Mouse (Mus musculus) heart, embryonic 16.5 days (tissue): ENCODE measurements around the gene Sh3pxd2a. TPM values are rescaled to one million over a fixed set of nuclear protein-coding genes. Genes with fewer than 3 reads are reported as not detected.

Experiments
- ATAC-seq: fragments of 200-750 bp; cut with Nextera tagmentation; replicated peaks from 2 replicates; pipeline ENCODE4 v1.8.0; 2017; ENCODE audit warnings: moderate number of reproducible peaks; ENCODE audit not compliant: insufficient read depth, low FRiP score; ENCODE audit errors: extremely low read depth
- H3K27ac ChIP-seq: fragments of 300-500 bp; sonication (generic); 2 replicates; pipeline ENCODE4 v1.5.1; 2014; ENCODE audit warnings: mild to moderate bottlenecking, low read length, control low read depth, moderate library complexity
- H3K27me3 ChIP-seq: fragments of 300-500 bp; sonication (generic); 2 replicates; pipeline ENCODE4 v1.6.1; 2014; ENCODE audit warnings: low read length, mixed read lengths; ENCODE audit not compliant: control insufficient read depth, insufficient read depth
- H3K36me3 ChIP-seq: fragments of 300-500 bp; sonication (generic); 2 replicates; pipeline ENCODE4 v1.6.1; 2014; ENCODE audit not compliant: control insufficient read depth, insufficient read depth
- H3K4me1 ChIP-seq: fragments of 300-500 bp; sonication (generic); 2 replicates; pipeline ENCODE4 v1.6.1; 2014; ENCODE audit warnings: low read length, mixed read lengths; ENCODE audit not compliant: control insufficient read depth, insufficient read depth
- H3K4me2 ChIP-seq: fragments of 300-500 bp; sonication (generic); 2 replicates; pipeline ENCODE4 v1.6.1; 2014; ENCODE audit warnings: low read depth, mild to moderate bottlenecking, control low read depth, low read length
- H3K4me3 ChIP-seq: fragments of 300-500 bp; sonication (generic); 2 replicates; pipeline ENCODE4 v1.5.1; 2014; ENCODE audit warnings: mild to moderate bottlenecking, control low read depth, low read length
- H3K9ac ChIP-seq: fragments of 300-500 bp; sonication (generic); 2 replicates; pipeline ENCODE4 v1.6.1; 2014; ENCODE audit warnings: low read length, control low read depth
- H3K9me3 ChIP-seq: fragments of 300-500 bp; sonication (generic); replicated peaks from 2 replicates; pipeline ENCODE4 v1.6.1; 2016; ENCODE audit warnings: low read length; ENCODE audit not compliant: control insufficient read depth
- WGBS: fragments of 180-500 bp; shearing (Covaris S2); extraction: QIAGEN DNeasy Blood & Tissue Kit; methylation state at CpG from one replicate; pipeline ENCODE4 v1.1.7; 2014; 5-methylcytosine and 5-hydroxymethylcytosine counted together
- polyA plus RNA-seq: library from polyadenylated mRNA; unstranded; fragments of >200 nt; fragmentation: Nextera tagmentation; extraction: Ambion mirVana; gene quantifications from 2 replicates; pipeline ENCODE4 v1.2.1, GENCODE M21; 2015

Sh3pxd2a gene
- polyA plus RNA-seq, 1 experiment from 2014 or later: 4.5 TPM

DNA sequence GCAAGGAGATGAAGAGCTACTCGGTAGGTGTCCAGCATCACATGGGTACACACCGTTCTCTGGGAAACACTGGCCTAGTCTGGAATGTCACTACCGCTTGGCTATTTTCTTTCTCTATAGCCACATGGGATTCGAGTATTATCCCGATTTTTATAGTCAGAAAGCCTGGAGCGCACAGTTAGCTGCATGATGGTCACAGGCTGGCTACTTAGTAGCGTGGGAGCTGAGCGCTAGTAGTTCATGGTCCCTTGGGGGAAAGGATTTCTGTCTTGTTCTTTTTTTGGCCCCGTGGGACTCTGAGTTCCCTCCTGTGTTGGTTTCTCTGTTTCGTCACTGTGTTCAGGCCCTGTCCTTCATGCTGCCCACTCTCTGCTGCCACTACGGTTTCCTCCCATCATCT lies 166.1 kb downstream of the Sh3pxd2a start:
- peaks cover 47% of the 10 kb centered on the region for H3K4me1 ChIP-seq

DNA sequence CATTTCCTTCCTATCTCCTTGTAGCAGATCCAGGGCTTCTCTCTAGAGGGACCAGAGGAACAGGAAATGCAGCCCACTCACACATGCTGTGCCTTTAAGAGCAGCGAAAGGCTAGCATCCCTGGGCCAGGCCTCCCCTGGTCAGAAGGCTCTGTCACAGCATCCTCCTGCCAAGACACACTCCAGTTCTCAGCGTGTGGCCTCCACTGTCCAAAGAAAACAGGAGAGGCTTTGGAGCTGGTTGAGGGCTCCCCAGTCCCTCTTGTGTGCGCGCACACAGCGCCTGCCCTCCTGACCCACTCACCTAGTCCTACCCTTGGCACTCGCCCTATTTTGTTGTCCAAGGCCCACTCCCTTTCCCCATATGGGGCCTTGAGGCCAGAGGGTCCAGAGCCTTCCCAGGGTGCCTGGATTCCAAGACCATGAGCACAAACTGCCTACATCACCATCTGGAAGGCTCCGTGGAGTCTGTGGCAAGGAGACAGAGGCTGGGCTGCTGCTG lies 171.7 kb downstream of the Sh3pxd2a start:
- WGBS: 53% methylated on average over 7 of the region's 7 CpGs
- peaks cover 39% of the 10 kb centered on the region for H3K4me1 ChIP-seq
- H3K9me3 ChIP-seq: no peaks in the 10 kb centered on the region
- H3K4me2 ChIP-seq: no peak overlapping the region
- no peaks in the 10 kb centered on the region for H3K36me3 ChIP-seq
- ATAC-seq: peak; percentile 46
- H3K4me3 ChIP-seq: no peak overlapping the region
- H3K9ac ChIP-seq: 0 out of 2 replicates have a peak overlapping the region, but pooled peaks have one; percentile 17
- H3K27me3 ChIP-seq: no peaks in the 10 kb centered on the region
- peak overlapping the region; percentile 80 for H3K27ac ChIP-seq

More for the DNA sequence above, 166.1 kb downstream of the Sh3pxd2a start:
- Histone ChIP-seq H3K9me3 (no peaks in the 10 kb centered on the region), H3K27ac (no peak overlapping the region), H3K4me2 (no peak overlapping the region), H3K36me3 (0 out of 2 replicates have a peak, but pooled peaks cover 3% of the 10 kb centered on the region), H3K4me3 (no peak overlapping the region), H3K9ac (no peak overlapping the region), H3K27me3 (no peaks in the 10 kb centered on the region)
- ATAC-seq: no peak
- WGBS: 77% methylated on average over 11 of the region's 11 CpGs

DNA sequence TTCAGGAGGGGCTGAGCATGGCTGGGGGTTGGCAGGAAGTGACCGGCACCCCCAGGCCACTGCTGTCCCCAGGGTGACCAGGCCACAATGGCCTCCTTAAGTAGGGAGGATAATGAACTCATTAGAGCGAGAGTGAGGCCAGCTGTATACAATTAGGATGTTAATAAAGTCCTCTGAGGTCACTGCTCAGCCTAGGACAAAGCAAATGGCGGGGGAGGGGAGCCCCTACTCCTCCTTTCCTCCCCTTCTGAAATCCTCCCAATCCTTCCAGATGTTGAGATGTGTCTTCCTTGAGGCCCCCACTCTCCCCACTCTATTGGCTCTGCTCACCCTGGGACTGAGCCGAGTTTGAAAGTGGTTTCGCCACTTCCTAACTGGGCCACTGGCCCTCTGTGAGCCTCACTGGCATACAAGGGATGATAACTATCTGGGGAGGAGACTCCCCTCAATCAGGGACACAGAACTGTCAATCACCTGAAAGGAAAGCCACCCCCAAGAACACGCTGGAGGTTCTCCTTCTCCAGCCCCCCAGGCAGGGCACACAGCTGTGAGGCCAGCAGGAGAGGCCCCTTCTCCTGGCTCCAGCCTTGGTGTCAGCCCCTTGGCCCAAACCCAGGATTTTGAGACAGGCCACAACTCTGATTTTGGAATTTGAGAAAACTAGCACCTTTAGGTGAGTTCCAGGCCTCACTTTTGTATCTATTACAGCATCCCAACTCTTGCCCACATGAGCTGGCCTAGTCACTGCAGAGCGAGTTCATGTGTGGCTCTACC lies 172.7 kb downstream of the Sh3pxd2a start:
- peak overlapping the region; percentile 80 for H3K27ac ChIP-seq
- H3K4me2 ChIP-seq: no peak overlapping the region
- no peaks in the 10 kb centered on the region for H3K9me3 ChIP-seq
- peak overlapping the region; percentile 23; the same call in 1 of the 2 replicates for H3K9ac ChIP-seq
- WGBS: 63% methylated on average over 7 of the region's 7 CpGs
- peaks cover 2% of the 10 kb centered on the region; the same call in 1 of the 2 replicates for H3K36me3 ChIP-seq
- no peaks in the 10 kb centered on the region for H3K27me3 ChIP-seq
- peaks cover 37% of the 10 kb centered on the region for H3K4me1 ChIP-seq
- peak; percentile 20; the same call in 1 of the 2 replicates for ATAC-seq
- no peak overlapping the region for H3K4me3 ChIP-seq

DNA sequence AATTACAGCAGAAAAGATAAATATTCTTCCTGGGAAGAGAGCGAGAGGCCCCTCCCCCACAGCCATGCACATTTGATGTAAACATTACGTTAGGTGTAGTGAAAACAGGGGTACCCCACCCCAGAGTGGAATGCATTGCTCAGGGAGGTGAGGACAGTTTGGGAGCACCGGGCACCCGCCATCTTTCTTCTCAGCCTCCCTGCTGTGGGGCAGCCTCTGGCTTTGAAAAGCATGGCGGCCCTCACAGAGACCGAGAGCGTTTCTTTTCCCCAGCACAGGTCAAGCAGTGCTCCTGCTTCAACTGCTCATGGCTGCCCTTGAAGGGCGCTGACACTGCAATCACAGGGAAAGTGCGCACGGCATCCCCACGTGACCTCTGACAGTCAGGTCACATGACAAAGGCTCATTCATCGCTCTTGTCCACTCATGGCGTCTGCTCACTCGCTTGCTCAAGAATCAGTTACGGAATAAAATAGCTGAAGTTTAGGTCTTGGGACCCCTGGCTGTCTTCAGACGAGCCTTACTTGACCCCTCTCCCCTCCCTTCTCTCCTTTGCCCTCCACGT lies 177.2 kb downstream of the Sh3pxd2a start:
- no peak overlapping the region for H3K4me2 ChIP-seq
- no peak for ATAC-seq
- H3K9ac ChIP-seq: no peak overlapping the region
- WGBS: 86% methylated on average over 17 of the region's 17 CpGs
- no peak overlapping the region for H3K27ac ChIP-seq
- peaks cover 14% of the 10 kb centered on the region for H3K4me1 ChIP-seq
- no peaks in the 10 kb centered on the region for H3K9me3 ChIP-seq
- H3K4me3 ChIP-seq: no peak overlapping the region
- H3K27me3 ChIP-seq: no peaks in the 10 kb centered on the region
- peaks cover 21% of the 10 kb centered on the region for H3K36me3 ChIP-seq

DNA sequence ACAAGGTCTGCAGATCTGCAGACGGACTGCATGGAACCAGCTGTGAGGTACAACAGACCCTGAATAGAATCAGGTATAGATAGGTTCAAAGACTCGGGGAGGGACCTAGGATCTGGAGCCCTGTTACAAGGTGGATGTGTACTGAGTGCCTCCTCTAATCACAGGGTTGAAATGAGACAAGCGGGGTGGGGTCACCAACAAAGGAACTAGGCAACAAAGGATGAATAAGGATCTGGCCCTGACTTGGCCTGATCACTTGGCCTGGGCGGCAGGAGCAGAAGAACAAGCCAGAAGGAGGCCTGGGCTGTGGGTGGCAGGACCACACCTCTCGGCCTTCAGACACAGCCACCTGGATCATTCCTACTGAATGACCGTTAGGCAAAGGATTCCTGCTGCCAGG lies 178.6 kb downstream of the Sh3pxd2a start:
- 87% methylated on average over 6 of the region's 6 CpGs for WGBS
- Histone ChIP-seq H3K4me1 (peaks cover 19% of the 10 kb centered on the region), H3K4me2 (no peak overlapping the region), H3K9me3 (no peaks in the 10 kb centered on the region), H3K9ac (no peak overlapping the region), H3K27me3 (no peaks in the 10 kb centered on the region), H3K4me3 (no peak overlapping the region), H3K27ac (no peak overlapping the region), H3K36me3 (peaks cover 21% of the 10 kb centered on the region)
- ATAC-seq: no peak

DNA sequence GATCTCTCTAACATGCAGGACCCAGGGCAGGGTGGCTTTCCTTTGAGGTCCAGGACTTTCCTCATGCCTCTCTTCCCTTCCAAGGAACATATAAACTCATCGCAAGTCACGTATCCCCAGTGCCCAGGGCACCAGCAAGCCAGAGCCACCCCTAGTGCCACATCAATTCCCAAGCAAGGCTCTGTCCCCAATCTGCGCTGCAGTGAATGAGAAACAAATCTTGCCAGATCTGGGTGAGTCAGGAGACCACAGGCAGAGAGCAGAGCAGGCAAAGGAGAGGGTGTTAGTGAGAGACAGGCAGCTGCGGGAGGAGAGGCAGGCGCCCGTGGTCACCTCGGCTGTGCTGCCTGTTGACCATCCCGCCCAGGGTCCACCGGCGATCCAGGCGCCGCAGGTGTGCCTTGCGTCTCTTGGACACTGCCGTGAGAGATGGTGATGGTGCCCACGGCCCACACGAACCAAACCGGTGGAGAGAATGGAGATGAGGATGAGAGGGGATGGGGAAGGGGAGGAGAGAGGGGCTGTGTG lies 181.4 kb downstream of the Sh3pxd2a start:
- H3K9me3 ChIP-seq: no peaks in the 10 kb centered on the region
- ATAC-seq: no peak
- no peak overlapping the region for H3K27ac ChIP-seq
- H3K4me3 ChIP-seq: no peak overlapping the region
- H3K36me3 ChIP-seq: peaks cover 25% of the 10 kb centered on the region
- peaks cover 37% of the 10 kb centered on the region for H3K4me1 ChIP-seq
- 95% methylated on average over 17 of the region's 17 CpGs for WGBS
- H3K9ac ChIP-seq: no peak overlapping the region
- H3K4me2 ChIP-seq: no peak overlapping the region
- H3K27me3 ChIP-seq: no peaks in the 10 kb centered on the region

DNA sequence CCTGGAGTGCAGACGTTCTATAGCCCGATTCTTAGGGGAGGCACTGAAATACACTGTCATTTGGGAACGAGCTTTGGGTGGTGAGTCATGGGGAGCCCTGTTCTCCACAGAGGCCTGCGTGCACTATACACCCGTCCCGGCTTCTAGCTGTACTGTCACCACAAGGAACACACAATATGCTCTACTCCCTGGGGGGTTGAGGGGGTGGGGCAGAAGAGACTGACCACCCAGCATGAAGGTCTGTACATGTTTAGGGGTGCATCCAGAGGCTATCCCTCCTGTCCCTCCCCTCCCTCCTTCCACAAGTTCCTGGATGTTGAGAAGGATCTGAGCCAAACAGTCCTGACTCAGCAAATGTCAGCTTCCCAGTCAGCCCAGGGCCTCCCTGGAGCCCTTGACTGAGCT lies 182.1 kb downstream of the Sh3pxd2a start:
- WGBS: 72% methylated on average over 6 of the region's 6 CpGs

DNA sequence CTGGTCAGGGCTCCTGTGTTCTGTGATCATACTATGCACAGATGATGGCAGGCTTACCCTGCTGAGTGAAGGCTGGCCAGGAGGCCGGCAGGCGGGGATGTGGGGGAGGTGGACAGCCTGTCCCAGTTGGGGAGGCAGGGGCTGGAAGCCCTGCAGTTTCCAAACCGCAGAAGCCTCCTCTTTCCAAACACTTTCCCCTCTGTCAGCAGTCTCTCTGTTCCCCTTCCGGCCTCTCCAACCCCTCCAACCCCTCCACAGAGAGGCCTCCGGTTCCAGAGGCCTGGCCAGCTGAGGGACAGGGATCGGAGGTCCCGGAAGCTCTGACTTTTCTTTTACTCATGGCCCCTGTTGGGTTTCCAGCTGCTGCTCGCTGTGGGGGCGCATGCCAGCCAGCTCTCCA lies 183.3 kb downstream of the Sh3pxd2a start:
- H3K27me3 ChIP-seq: no peaks in the 10 kb centered on the region
- H3K27ac ChIP-seq: peak overlapping the region; percentile 91
- no peak for ATAC-seq
- H3K9ac ChIP-seq: peak overlapping the region; percentile 7; the same call in 1 of the 2 replicates
- H3K9me3 ChIP-seq: no peaks in the 10 kb centered on the region
- peaks cover 32% of the 10 kb centered on the region for H3K36me3 ChIP-seq
- 44% methylated on average over 9 of the region's 9 CpGs for WGBS
- no peak overlapping the region for H3K4me2 ChIP-seq
- H3K4me1 ChIP-seq: peaks cover 37% of the 10 kb centered on the region
- H3K4me3 ChIP-seq: no peak overlapping the region

More for the DNA sequence above, 182.1 kb downstream of the Sh3pxd2a start:
- ATAC-seq: peak; percentile 10; the same call in 1 of the 2 replicates
- H3K36me3 ChIP-seq: peaks cover 28% of the 10 kb centered on the region
- H3K4me1 ChIP-seq: peaks cover 37% of the 10 kb centered on the region
- H3K27me3 ChIP-seq: no peaks in the 10 kb centered on the region
- no peak overlapping the region for H3K4me2 ChIP-seq
- H3K9ac ChIP-seq: no peak overlapping the region
- peak overlapping the region; percentile 10; the same call in 1 of the 2 replicates for H3K27ac ChIP-seq
- no peaks in the 10 kb centered on the region for H3K9me3 ChIP-seq
- no peak overlapping the region for H3K4me3 ChIP-seq
